Mouse (Mus musculus) intestine, embryonic 14.5 days (tissue): ENCODE data around the gene Kirrel2. TPM values are rescaled to one million over a fixed set of nuclear protein-coding genes. Genes with fewer than 3 reads are reported as not detected.
"Not testable (repeated sequence)": the region's sequence is repeated elsewhere in the genome, so short reads cannot be mapped to it uniquely, and the experiment has no call there.

Source experiments
- ATAC-seq: fragments of 200-750 bp; cut with Nextera tagmentation; replicated peaks from 2 replicates; pipeline ENCODE4 v1.8.0; 2017; ENCODE audit warnings: low read depth, moderate number of reproducible peaks, moderate TSS enrichment, moderate library complexity; ENCODE audit not compliant: low FRiP score, low TSS enrichment
- DNase-seq: peaks from one replicate; pipeline ENCODE4 v3.0.0-alpha.2; 2018; ENCODE audit warnings: low spot score
- H3K27ac ChIP-seq: fragments of 300-500 bp; sonication (generic); 2 replicates; pipeline ENCODE4 v1.5.1; 2014; ENCODE audit warnings: low read depth, mild to moderate bottlenecking, control low read depth
- H3K27me3 ChIP-seq: fragments of 300-500 bp; sonication (generic); replicated peaks from 2 replicates; pipeline ENCODE4 v1.6.1; 2014; ENCODE audit warnings: low read length, control low read depth; ENCODE audit not compliant: control insufficient read depth, insufficient read depth
- H3K36me3 ChIP-seq: fragments of 300-500 bp; sonication (generic); 2 replicates; pipeline ENCODE4 v1.6.1; 2014; ENCODE audit warnings: low read length, control low read depth; ENCODE audit not compliant: control insufficient read depth, insufficient read depth
- H3K4me1 ChIP-seq: fragments of 300-500 bp; sonication (generic); replicated peaks from 2 replicates; pipeline ENCODE4 v1.6.1; 2014; ENCODE audit warnings: low read length, control low read depth, mixed read lengths; ENCODE audit not compliant: control insufficient read depth, insufficient read depth
- H3K4me2 ChIP-seq: fragments of 300-500 bp; sonication (generic); 2 replicates; pipeline ENCODE4 v1.6.1; 2014; ENCODE audit warnings: low read length
- H3K4me3 ChIP-seq: fragments of 300-500 bp; sonication (generic); 2 replicates; pipeline ENCODE4 v1.5.1; 2014; ENCODE audit warnings: low read depth, low read length, control low read depth, mixed read lengths
- H3K9ac ChIP-seq: fragments of 300-500 bp; sonication (generic); 2 replicates; pipeline ENCODE4 v1.6.1; 2014; ENCODE audit warnings: mild to moderate bottlenecking, low read length
- H3K9me3 ChIP-seq: fragments of 300-500 bp; sonication (generic); 2 replicates; pipeline ENCODE4 v1.6.1; 2016; ENCODE audit warnings: low read length, control low read depth; ENCODE audit not compliant: control insufficient read depth
- WGBS: fragments of 180-500 bp; shearing (Covaris S2); extraction: QIAGEN DNeasy Blood & Tissue Kit; methylation state at CpG from one replicate; pipeline ENCODE4 v1.1.7; 2014; 5-methylcytosine and 5-hydroxymethylcytosine counted together
- polyA plus RNA-seq: library from polyadenylated mRNA; unstranded; fragments of >200 nt; fragmentation: Nextera tagmentation; extraction: Ambion mirVana; gene quantifications from 2 replicates; pipeline ENCODE4 v1.2.1, GENCODE M21; 2014

Gene Kirrel2
- polyA plus RNA-seq, 1 experiment from 2014 or later, result 2.9 TPM

- Histone ChIP-seq H3K9me3 (no peaks in the 10 kb centered on the region), H3K9ac (0 out of 2 replicates have a peak overlapping the region, but pooled peaks have one; percentile 27), H3K27ac (no peak overlapping the region), H3K4me3 (peak overlapping the region; percentile 16), H3K27me3 (0 out of 2 replicates have a peak, but pooled peaks cover 3% of the 10 kb centered on the region), H3K4me1 (0 out of 2 replicates have a peak, but pooled peaks cover 4% of the 10 kb centered on the region), H3K36me3 (no peaks in the 10 kb centered on the region), H3K4me2 (peak overlapping the region; percentile 45)
- peak; percentile 57 for DNase-seq
- WGBS, result 6% methylated on average over 31 of the region's 32 CpGs
- no peak for ATAC-seq
These were observed 20.2 kb upstream of the Kirrel2 start for GRCm38 (mm10) chr7:30477415-30478381.

- not testable (repeated sequence) for ATAC-seq, H3K4me3 ChIP-seq, H3K4me2 ChIP-seq, H3K27ac ChIP-seq, H3K27me3 ChIP-seq, H3K4me1 ChIP-seq, H3K9ac ChIP-seq, H3K9me3 ChIP-seq, DNase-seq, H3K36me3 ChIP-seq
- 80% methylated on average over 7 of the region's 7 CpGs for WGBS
These were observed 18.6 kb upstream of the Kirrel2 start for GRCm38 (mm10) chr7:30476136-30476535.

GRCm38 (mm10) chr7:30474999-30475398 lies 17.5 kb upstream of the Kirrel2 start:
- no peak overlapping the region for H3K27ac ChIP-seq
- 0 out of 2 replicates have a peak, but pooled peaks cover 4% of the 10 kb centered on the region for H3K4me1 ChIP-seq
- DNase-seq (no peak), ATAC-seq (no peak; the same call in 1 of the 2 replicates)
- 0 out of 2 replicates have a peak, but pooled peaks cover 5% of the 10 kb centered on the region for H3K27me3 ChIP-seq
- WGBS, result 57% methylated on average over 4 of the region's 4 CpGs
- H3K4me3 ChIP-seq, result no peak overlapping the region
- H3K9ac ChIP-seq, result no peak overlapping the region
- H3K4me2 ChIP-seq, result no peak overlapping the region
- no peaks in the 10 kb centered on the region for H3K36me3 ChIP-seq
- H3K9me3 ChIP-seq, result no peaks in the 10 kb centered on the region

DNA sequence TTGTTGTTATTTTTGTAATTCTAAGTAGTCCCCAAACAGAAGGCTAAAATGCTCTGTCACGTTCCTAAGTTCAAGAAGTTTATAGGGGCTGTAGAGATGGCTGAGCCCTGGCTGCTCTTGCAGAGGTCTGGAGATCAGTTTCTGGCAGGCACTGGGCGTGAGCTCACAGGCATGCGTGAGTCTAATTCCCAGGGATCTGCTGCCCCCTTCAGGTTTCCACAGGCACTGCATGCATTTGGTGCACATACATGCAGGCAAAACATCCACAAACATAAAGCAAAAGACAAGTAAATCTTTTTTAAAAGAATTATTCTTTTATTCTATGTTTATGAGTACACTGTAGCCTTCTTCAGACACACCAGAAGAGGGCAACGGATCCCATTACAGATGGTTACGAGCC lies 14.9 kb upstream of the Kirrel2 start:
- Histone ChIP-seq H3K27me3 (peaks cover 16% of the 10 kb centered on the region), H3K4me3 (no peak overlapping the region), H3K4me2 (no peak overlapping the region), H3K27ac (no peak overlapping the region), H3K9ac (no peak overlapping the region), H3K9me3 (no peaks in the 10 kb centered on the region), H3K4me1 (no peaks in the 10 kb centered on the region), H3K36me3 (no peaks in the 10 kb centered on the region)
- ATAC-seq (no peak), DNase-seq (no peak)
- WGBS, result 48% methylated on average over 5 of the region's 5 CpGs

DNA sequence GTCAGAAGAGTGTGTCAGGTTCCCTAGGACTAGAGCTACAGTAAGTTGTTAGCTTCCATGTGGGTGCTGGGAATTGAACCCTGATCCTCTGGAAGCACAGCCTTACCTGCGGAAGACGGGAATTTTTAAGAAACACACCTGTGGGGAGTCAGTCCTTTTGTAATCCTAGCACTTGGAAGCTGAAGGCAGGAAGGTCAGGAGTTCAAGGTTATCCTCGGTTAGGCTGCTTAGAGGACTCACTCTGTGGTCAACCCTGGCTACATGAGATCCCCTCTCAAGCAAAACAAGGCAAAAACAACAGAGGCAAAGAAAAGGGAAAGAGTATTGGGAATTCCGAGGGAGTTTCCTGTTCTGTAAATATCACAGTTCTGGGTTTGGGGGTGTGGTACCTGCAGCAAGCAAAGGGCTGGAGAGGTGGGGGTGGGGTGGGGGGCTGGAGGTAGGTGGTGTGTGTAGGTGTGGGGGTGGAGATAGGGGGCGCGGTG lies 7.4 kb upstream of the Kirrel2 start:
- no peaks in the 10 kb centered on the region for H3K4me1 ChIP-seq
- no peak overlapping the region for H3K9ac ChIP-seq
- H3K27ac ChIP-seq, result no peak overlapping the region
- peaks cover 87% of the 10 kb centered on the region for H3K27me3 ChIP-seq
- DNase-seq, result no peak
- no peaks in the 10 kb centered on the region for H3K9me3 ChIP-seq
- no peaks in the 10 kb centered on the region for H3K36me3 ChIP-seq
- WGBS, result 12% methylated on average over 6 of the region's 6 CpGs
- ATAC-seq, result no peak
- H3K4me2 ChIP-seq, result no peak overlapping the region
- H3K4me3 ChIP-seq, result no peak overlapping the region

DNA sequence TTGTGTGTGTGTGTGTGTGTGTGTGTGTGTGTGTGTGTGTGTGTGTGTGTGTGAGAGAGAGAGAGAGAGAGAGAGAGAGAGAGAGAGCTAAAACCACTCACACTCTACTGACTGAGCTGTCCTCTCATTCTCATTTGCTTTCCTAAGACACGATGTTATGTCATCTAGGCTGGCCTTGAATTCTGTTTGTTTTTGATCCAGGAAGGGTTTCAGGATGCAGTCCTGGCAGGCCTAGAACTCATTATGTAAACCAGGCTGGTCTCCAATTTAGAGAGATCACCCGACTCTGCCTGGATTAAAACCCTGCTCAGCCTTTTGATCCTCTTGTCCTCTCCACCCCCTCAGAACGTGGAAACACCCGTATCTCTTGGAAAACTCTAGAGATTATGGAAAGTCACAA lies 6.5 kb upstream of the Kirrel2 start:
- ATAC-seq, result no peak
- Histone ChIP-seq H3K4me1 (no peaks in the 10 kb centered on the region), H3K36me3 (no peaks in the 10 kb centered on the region), H3K27me3 (peaks cover 96% of the 10 kb centered on the region), H3K4me3 (no peak overlapping the region), H3K9ac (no peak overlapping the region), H3K9me3 (no peaks in the 10 kb centered on the region), H3K27ac (no peak overlapping the region), H3K4me2 (no peak overlapping the region)
- WGBS, result 26% methylated on average over 4 of the region's 4 CpGs
- no peak for DNase-seq

GRCm38 (mm10) chr7:30463568-30463967 lies 6.1 kb upstream of the Kirrel2 start:
- no peak overlapping the region for H3K27ac ChIP-seq
- ATAC-seq, result no peak
- H3K4me1 ChIP-seq, result no peaks in the 10 kb centered on the region
- H3K4me2 ChIP-seq, result no peak overlapping the region
- H3K9ac ChIP-seq, result no peak overlapping the region
- no peak overlapping the region for H3K4me3 ChIP-seq
- H3K36me3 ChIP-seq, result no peaks in the 10 kb centered on the region
- DNase-seq, result no peak
- H3K9me3 ChIP-seq, result no peaks in the 10 kb centered on the region
- peaks cover 98% of the 10 kb centered on the region for H3K27me3 ChIP-seq
- 30% methylated on average over 7 of the region's 7 CpGs for WGBS

GRCm38 (mm10) chr7:30459484-30459883 lies 2.0 kb upstream of the Kirrel2 start:
- H3K27ac ChIP-seq, result no peak overlapping the region
- H3K4me3 ChIP-seq, result no peak overlapping the region
- H3K9me3 ChIP-seq, result no peaks in the 10 kb centered on the region
- 0 out of 2 replicates have a peak, but pooled peaks cover 5% of the 10 kb centered on the region for H3K4me1 ChIP-seq
- peaks cover 98% of the 10 kb centered on the region for H3K27me3 ChIP-seq
- ATAC-seq (no peak), DNase-seq (no peak)
- H3K4me2 ChIP-seq, result no peak overlapping the region
- H3K36me3 ChIP-seq, result no peaks in the 10 kb centered on the region
- no peak overlapping the region for H3K9ac ChIP-seq
- 40% methylated on average over 6 of the region's 6 CpGs for WGBS
